ENCODE assay signal across 13 mouse cellular contexts in genomic region chr5:66953971-66954644, GRCm38 (mm10).
DNase-seq lines count a peak whose midpoint lies in the region; ATAC-seq and TF ChIP-seq lines count a peak whose summit lies in the region.
"Had no signal": no experiment of that assay in that cellular context is flagged by ENCODE, and none has a peak within 500 bp of the region (broad histone marks: within the 10 kb centered on the region; RNA-seq: fewer than 3 reads in every experiment).

No protein-coding gene starts in this region.

- H3K4me2 ChIP-seq in kidney, embryonic 15.5 days = no peak overlapping the region

- no peaks in the 10 kb centered on the region for H3K27me3 ChIP-seq in kidney, embryonic 15.5 days
- H3K27me3 ChIP-seq: CH12.LX had no signal

- TF ChIP-seq POLR2A in brain, embryonic 14.5 days (IDR thresholded peaks at IDR 0.05; ENCODE audit: borderline replicate concordance, extremely low read depth, insufficient read depth, insufficient read length, poor library complexity, severe bottlenecking) = no peak

- no peak for ATAC-seq in kidney, embryonic 15.5 days (replicated peaks; ENCODE audit: low FRiP score)

- H3K9me3 ChIP-seq in kidney, embryonic 15.5 days (replicated peaks) = 0 out of 2 replicates have a peak, but pooled peaks cover 3% of the 10 kb centered on the region

- DNase-seq in kidney, postnatal 14 days = no peak
- DNase-seq in brain, embryonic 14.5 days (ENCODE audit: low read depth) = peak; percentile 93
- DNase-seq in cerebellum, adult 9-11 months = peak; percentile 46
- DNase-seq in layer of hippocampus, adult 2 months (ENCODE audit: low spot score in 2 of 2) = peak; percentile 51 to 82
- no peak for DNase-seq in frontal cortex, adult 2 months (ENCODE audit: extremely low spot score in 1 of 2, low spot score in 1 of 2)
- DNase-seq in heart, adult 8-10 months (ENCODE audit: low spot score) = no peak
- DNase-seq: embryo, embryonic 11 days; gastrocnemius, postnatal 36 days; heart, postnatal 10 days; lung, adult 18-20 months; thymus, postnatal 14 days had no signal

- 74% methylated on average over 7 of the region's 7 CpGs for WGBS in kidney, embryonic 15.5 days

- no peaks in the 10 kb centered on the region for H3K36me3 ChIP-seq in kidney, embryonic 15.5 days

- no peak for TF ChIP-seq CTCF in brain, embryonic 14.5 days (IDR thresholded peaks at IDR 0.05; ENCODE audit: borderline replicate concordance, extremely low read depth, insufficient read depth, insufficient read length)
- TF ChIP-seq CTCF in layer of hippocampus, adult 2 months (conservative IDR thresholded peaks at IDR 0.05) = no peak

- peaks cover 18% of the 10 kb centered on the region for H3K4me1 ChIP-seq in kidney, embryonic 15.5 days

- peak overlapping the region; percentile 75; the same call in 1 of the 2 replicates for H3K27ac ChIP-seq in kidney, embryonic 15.5 days
- peak overlapping the region; percentile 69 for H3K27ac ChIP-seq in layer of hippocampus, adult 2 months

- H3K4me3 ChIP-seq in kidney, embryonic 15.5 days (replicated peaks) = no peak overlapping the region
- H3K4me3 ChIP-seq in layer of hippocampus, adult 2 months = no peak overlapping the region

- no peak overlapping the region for H3K9ac ChIP-seq in kidney, embryonic 15.5 days

Comparison
In these comparisons a context has a peak if more than half of its experiments do, and no peak if none do; other contexts are left out.
1. DNase-seq: peak in brain, embryonic 14.5 days (single experiment), cerebellum, adult 9-11 months (single experiment) and layer of hippocampus, adult 2 months (2 of 2); none in kidney, postnatal 14 days (single experiment), frontal cortex, adult 2 months (0 of 2) and heart, adult 8-10 months (single experiment).